Mouse (Mus musculus): ENCODE data around the gene Zfp90.

GRCm38 (mm10) chr8:106411783-106412451 is 3.2 kb upstream of the Zfp90 start:
- TF ChIP-seq POLR2A (IDR thresholded peaks at IDR 0.05; ENCODE audit: extremely low read depth, insufficient read depth, low read length) (no peak), CTCF (IDR thresholded peaks at IDR 0.05; ENCODE audit: low read depth, low read length) (peak; percentile 92)

Data from liver, adult 2 months (tissue).